Mouse (Mus musculus) left cerebral cortex, postnatal 14 days (tissue): ENCODE data around the gene Ly6g6d. TPM values are rescaled to one million over a fixed set of nuclear protein-coding genes. Genes with fewer than 3 reads are reported as not detected.

ENCODE experiments used
- DNase-seq, 2 experiments: peaks; one replicate each; pipeline ENCODE4 v3.0.0; 2021 to 2022; ENCODE audit warnings: low spot score in 2 of 2, mixed read lengths in 1 of 2
- intact Hi-C: fragments of 180-260 bp; cut with DNase I; formaldehyde crosslinking; loops from one replicate; pipeline ENCODE4 v1.15.1; 2025
- total RNA-seq, 2 experiments: library from RNA; stranded (reverse); gene quantifications; 2 replicates each; pipeline ENCODE4 v1.2.3; 2021

Gene Ly6g6d
- total RNA-seq, 2 experiments from 2014 or later, result 1.2 TPM; not detected in 1

DNA sequence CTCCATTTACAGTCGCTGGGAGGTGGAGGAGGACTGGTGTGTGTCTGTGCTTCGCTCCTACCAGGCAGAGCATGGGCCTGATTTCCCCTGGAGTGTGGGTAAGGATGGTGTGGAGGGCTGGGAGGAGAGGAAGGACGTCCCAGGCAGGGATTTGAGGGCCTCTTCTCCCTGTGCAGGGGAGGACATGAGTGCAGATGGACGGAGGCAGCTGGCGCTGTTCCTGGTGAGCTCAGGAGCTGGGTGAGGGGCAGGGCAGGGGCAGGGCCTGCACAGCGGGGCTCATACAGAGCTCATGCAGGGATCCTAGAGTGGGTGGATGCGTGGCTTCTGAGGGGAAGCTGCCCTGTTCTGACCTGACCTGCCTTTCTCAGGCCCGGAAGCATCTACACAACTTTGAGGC is 24.4 kb upstream of the Ly6g6d start:
- intact Hi-C loops, result no loop called here
- no peak for DNase-seq

GRCm38 (mm10) chr17:35101161-35101560 is 23.3 kb upstream of the Ly6g6d start:
- no peak for DNase-seq
- intact Hi-C loops, result no loop called here

DNA sequence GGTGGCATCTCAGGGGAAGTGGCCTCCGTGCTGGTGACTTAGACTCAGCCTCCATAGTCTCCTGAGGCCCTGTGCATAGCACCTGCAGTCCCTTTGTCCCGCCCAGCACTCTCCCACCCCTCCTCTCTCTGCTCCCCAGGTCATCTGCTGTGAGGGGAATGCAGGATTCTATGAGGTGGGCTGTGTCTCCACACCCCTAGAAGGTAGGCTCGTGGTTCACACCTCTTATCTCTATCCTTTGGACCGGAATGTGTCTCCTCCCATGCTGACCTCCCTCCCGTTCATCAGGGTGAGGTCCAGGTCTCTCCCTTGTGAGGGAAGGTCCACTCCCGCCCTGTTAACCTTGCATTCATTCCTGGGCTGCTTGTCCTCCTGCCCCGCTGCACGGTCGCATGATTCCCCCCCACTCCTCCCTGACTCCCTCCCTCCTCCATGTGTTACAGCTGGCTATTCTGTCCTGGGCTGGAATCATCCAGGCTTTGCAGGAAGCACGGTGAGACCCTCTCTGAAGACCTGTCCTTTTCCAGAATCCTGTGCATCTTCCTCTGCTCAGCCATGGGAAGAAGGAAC is 22.4 kb upstream of the Ly6g6d start:
- intact Hi-C loops, result no loop called here

DNA sequence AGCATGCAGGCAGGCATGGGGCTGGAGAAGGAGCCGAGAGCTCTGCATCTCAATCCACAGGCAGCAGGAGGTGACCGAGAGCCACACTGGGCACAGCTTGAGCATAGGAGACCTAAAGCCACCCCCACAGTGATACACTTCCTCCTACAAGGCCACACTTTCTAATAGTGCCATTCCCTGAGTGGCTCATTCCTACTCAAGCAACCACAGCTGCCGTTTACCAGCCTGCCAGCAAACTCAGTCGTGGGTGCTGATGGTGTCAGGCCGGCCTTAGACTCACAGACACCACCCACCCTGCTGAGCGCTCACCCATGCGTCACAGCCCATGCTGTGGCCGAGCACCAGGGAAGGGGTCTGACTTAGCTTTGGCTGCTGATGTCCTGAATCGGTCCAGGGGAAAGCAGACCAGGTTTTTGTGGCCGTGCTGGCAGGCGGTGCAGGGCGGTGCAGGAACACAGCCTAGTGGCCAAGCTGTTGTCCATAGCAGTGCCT is 19.3 kb upstream of the Ly6g6d start:
- intact Hi-C loops, result no loop called here
- peak; percentile 39 to 68 for DNase-seq

More for the DNA sequence above, 22.4 kb upstream of the Ly6g6d start:
- no peak for DNase-seq

DNA sequence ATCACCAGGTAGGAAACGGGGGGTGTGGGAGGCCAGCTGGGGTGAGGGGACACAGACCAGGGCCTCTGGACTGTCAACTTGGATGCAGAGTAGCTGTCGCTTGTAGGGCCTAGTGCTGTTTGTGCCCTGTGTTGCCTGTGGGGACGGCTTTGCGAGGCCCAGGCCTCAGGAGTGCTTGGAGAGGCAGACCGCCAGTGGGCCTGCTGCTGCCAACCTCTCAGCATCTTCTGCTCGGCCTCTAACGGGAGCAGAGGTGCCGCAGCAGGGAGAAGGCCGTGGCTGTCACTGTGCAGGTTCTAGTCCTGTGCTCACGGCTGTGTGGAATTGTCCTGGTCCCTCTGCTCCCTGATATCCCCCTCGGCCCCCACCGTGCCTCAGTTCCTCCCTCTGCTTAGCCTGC is 18.7 kb upstream of the Ly6g6d start:
- DNase-seq, result no peak
- intact Hi-C loops, result no loop called here

DNA sequence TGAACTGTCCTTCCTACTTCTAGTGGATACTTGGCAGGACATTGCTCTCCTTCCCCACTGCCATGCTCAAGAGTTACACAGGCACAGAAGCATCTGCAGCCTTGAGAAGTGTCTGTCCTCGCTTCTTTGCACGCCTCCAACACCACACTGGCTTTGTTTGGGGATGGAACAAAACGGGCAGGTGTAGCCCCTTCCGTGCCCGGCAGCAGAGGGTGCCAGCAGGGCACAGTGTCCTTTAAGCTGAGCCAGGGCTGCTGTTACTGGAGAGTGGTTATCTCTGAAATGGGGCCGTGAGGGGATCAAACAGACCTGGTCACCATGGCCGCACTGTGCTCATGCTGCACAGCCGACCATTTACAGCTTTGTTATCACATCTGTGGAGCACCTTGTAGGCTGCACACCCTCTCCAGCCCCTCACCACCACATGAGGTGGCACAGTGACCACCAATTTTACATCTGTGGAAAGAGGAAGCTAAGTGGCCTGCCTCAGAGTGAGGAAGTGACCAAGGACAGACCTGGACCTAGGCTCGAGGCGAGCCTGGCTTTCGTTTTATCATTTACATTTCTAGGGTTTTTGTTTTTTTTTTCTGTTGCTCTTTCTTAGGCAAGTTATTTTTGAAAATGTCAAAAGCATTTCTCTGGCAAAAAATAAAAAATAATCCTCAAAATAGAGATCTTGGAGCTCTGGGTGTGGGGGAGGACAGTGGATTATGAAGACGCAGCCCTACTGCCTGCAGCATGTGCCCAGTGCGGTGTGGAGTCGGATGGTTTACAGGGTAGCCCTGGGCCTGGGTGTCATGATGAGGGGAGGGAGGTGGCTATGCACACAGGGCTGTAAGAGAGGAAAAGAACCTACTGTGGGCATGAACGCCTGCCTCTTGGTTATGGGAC is 16.9 kb upstream of the Ly6g6d start:
- no peak for DNase-seq
- intact Hi-C loops, result no loop called here

GRCm38 (mm10) chr17:35092403-35093198 is 14.7 kb upstream of the Ly6g6d start:
- intact Hi-C loops, result no loop called here
- DNase-seq, result no peak

DNA sequence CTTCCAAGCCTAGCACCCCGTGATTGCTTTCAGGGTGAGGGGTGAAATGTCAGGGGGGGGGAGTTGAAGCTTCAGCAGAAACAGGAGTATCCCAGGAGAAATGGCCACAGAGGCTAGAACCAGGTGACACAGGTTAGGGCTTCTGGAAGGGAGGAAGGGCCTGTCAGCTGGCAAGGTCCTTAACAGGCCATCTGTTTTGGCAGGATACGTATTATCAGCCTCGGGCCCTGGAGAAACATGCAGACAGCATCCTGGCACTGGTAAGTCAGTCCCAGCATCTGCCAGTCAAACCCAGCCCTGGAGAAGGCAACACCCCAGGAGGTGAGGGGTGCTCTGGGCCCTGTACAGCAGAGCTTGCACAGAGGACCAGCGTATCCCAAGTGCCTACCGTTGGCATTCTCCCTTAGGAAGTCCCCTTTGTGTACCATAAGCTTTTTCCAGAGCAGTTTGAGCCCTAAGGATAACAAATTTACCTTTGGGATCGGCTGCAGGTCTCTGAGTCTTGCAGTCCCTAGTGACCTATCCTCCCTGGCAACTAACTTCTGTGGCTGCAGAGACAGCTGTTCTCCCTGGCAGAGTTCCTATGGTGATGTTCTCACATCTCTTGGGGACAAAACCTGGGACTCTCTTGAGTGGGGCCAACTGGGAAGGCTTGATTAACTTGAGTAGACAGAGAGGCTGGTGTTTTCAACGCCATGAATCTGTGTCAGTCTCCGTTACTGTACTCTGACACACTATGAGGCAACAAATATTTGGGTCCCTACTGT is 12.5 kb upstream of the Ly6g6d start:
- intact Hi-C loops, result no loop called here
- no peak for DNase-seq

DNA sequence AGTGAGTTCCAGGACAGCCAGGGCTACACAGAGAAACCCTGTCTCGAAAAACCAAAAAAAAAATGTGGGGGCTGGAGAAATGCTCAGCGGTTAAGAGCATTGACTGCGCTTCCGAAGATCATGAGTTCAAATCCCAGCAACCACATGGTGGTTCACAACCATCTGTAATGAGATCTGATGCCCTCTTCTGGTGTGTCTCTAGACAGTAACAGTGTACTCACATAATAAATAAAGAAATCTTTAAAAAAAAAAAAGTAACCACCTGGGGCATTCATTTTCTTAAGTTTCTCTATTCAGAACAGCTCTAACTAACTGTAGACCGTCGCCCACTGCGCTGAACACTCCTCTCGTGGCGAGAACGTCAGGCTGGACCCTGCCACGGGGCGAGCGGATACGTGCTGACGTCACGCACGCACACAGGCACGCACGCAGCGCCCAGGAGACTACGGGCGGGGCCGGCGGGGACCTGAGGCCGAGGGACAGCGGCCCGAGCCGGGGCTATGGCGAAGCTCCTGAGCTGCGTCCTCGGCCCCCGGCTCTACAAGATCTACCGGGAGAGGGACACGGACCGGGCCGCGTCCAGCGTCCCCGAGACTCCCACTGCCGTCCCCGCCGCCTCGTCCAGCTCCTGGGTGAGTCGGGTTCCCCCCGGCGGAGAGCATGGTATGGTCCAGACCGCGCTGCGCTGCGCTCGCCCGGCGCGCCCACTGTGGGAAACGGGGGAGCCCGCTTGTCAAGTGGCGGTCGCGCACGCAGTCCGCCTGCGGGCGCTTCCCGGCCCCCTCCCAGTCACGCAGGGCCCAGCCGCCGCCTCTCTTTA is 11.2 kb upstream of the Ly6g6d start, which contains the start of gene Abhd16a:
Gene Abhd16a (plus strand): TSS at position 439 of the 820 bp plus-strand sequence.
- intact Hi-C loops, result no loop called here
- peak; percentile 94 to 95 for DNase-seq

- peak in 1 of 2 experiments; percentile 66 for DNase-seq
- intact Hi-C loops, result no loop called here
Measured at GRCm38 (mm10) chr17:35088151-35088550, 10.3 kb upstream of the Ly6g6d start.

GRCm38 (mm10) chr17:35085208-35085865 is 7.5 kb upstream of the Ly6g6d start, which contains the start of gene Ly6g6f:
Gene Ly6g6f, minus strand, starts transcription at chr17:35085610.
- DNase-seq, result no peak
- intact Hi-C loops, result no loop called here

GRCm38 (mm10) chr17:35083929-35084497 is 6.1 kb upstream of the Ly6g6d start:
- intact Hi-C loops, result no loop called here
- DNase-seq, result no peak

GRCm38 (mm10) chr17:35082841-35083576 is 5.1 kb upstream of the Ly6g6d start:
- no peak for DNase-seq
- intact Hi-C loops, result no loop called here

- DNase-seq, result no peak
- intact Hi-C loops, result no loop called here
Measured at GRCm38 (mm10) chr17:35080710-35081109, 2.8 kb upstream of the Ly6g6d start.

DNA sequence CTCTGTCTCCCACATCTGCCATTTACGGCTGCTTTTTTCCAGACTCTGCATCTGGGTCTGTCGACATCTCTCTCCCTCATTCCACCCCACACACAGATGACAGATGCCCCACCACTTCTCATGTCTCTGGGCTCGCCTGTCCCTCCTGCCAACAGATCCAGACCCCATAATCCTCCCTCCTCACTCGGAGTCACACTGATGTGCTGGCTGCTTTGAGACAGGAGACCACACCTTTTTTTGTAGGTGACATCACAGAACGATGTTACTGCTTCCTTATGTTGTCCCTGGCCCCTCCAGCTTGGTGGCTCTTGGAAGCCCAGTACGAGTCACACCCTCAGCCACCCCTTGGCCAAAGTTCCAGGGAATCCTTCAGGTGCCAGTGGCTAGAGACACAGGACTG is 2.4 kb upstream of the Ly6g6d start:
- intact Hi-C loops, result no loop called here
- DNase-seq, result no peak

DNA sequence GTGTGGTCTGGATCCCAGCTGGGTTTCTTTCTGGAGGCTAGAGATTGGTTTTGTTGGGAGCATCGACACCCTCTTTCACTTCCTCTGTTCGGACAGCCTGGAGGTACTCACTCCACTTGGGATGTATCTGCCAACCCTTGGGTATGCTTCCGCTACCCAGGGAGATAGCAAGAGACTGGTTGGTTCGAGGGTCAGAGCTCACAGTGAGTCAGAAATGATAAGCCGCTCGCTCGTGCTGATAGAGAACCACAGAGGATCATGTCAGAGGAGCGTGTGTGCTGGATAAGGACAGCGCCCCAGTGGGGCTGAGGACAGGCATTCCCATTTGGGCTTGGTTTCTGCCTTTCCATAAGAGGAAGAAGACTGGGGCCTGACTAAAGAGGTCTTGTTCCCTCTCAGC is 1.9 kb upstream of the Ly6g6d start:
- DNase-seq, result no peak
- intact Hi-C loops, result no loop called here

DNA sequence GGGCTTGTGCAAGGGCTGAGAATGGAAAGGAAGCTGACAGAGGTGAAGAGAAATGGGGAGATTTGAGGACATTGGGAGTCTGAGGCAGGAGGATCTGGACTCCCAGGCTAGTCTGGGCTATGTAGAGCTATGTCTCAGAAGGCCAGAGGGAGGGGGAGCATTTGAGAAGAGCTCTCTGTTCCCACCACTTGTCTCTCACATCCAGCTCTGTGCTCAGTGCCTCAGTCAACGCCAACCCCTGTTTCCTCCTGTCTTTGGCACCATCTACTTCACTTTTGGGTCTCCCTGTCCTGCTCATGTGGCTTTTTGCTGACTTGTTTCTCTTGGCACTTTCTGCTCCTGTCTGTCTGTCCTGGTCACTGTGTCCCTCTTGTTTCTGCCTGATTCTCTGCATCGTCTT is 580 bp downstream of the Ly6g6d start:
- no peak for DNase-seq
- intact Hi-C loops, result no loop called here
